Mouse (Mus musculus) kidney, embryonic 16.5 days (tissue): ENCODE results near the gene Gm28305. TPM values are rescaled to one million over a fixed set of nuclear protein-coding genes. Genes with fewer than 3 reads are reported as not detected.

Experiments
- ATAC-seq: fragments of 200-750 bp; cut with Nextera tagmentation; 2 replicates; pipeline ENCODE4 v1.8.0; 2017; ENCODE audit warnings: moderate TSS enrichment; ENCODE audit not compliant: low FRiP score, low TSS enrichment
- H3K27ac ChIP-seq: fragments of 300-500 bp; sonication (generic); 2 replicates; pipeline ENCODE4 v1.5.1; 2014; ENCODE audit warnings: low read length
- H3K27me3 ChIP-seq: fragments of 300-500 bp; sonication (generic); 2 replicates; pipeline ENCODE4 v1.6.1; 2014; ENCODE audit warnings: low read length, control low read depth, mixed read lengths; ENCODE audit not compliant: insufficient read depth
- H3K36me3 ChIP-seq: fragments of 300-500 bp; sonication (generic); 2 replicates; pipeline ENCODE4 v1.6.1; 2014; ENCODE audit warnings: low read length, control low read depth, mixed read lengths; ENCODE audit not compliant: insufficient read depth
- H3K4me1 ChIP-seq: fragments of 300-500 bp; sonication (generic); 2 replicates; pipeline ENCODE4 v1.6.1; 2014; ENCODE audit warnings: low read length, control low read depth, mixed read lengths; ENCODE audit not compliant: insufficient read depth
- H3K4me2 ChIP-seq: fragments of 300-500 bp; sonication (generic); replicated peaks from 2 replicates; pipeline ENCODE4 v1.6.1; 2014; ENCODE audit warnings: low read depth, low read length
- H3K4me3 ChIP-seq: fragments of 300-500 bp; sonication (generic); 2 replicates; pipeline ENCODE4 v1.5.1; 2014; ENCODE audit warnings: mild to moderate bottlenecking, low read length
- H3K9ac ChIP-seq: fragments of 300-500 bp; sonication (generic); replicated peaks from 2 replicates; pipeline ENCODE4 v1.6.1; 2014; ENCODE audit warnings: low read length
- H3K9me3 ChIP-seq: fragments of 300-500 bp; sonication (generic); 2 replicates; pipeline ENCODE4 v1.6.1; 2016; ENCODE audit warnings: low read length, control low read depth
- WGBS: fragments of 180-500 bp; shearing (Covaris S2); extraction: QIAGEN DNeasy Blood & Tissue Kit; methylation state at CpG from one replicate; pipeline ENCODE4 v1.1.7; 2014; 5-methylcytosine and 5-hydroxymethylcytosine counted together
- polyA plus RNA-seq: library from polyadenylated mRNA; unstranded; fragments of >200 nt; fragmentation: Nextera tagmentation; extraction: Ambion mirVana; gene quantifications from 2 replicates; pipeline ENCODE4 v1.2.1, GENCODE M21; 2015

Gene Gm28305
- polyA plus RNA-seq, 1 experiment from 2014 or later: not detected

DNA sequence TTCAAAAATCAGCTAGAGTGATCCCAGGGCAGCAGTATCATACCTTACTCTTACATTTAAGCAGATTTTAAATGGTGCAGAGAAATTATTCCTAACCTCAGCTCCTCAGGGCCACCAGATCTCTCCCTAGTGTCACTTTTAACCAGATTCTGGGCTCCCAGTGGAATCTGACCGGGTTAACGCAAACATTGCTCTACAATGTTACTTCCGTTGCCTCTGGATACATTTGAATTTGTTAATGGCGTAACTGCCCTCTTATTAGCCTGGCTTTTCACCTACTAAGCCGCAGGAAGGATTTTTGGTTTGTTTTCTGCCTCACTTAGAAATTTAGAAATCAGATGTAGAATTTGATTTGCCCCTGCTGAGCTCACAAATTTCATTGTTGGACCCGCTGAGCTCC is 5.7 kb upstream of the Gm28305 start:
- H3K9me3 ChIP-seq: no peaks in the 10 kb centered on the region
- H3K4me3 ChIP-seq: no peak overlapping the region
- no peaks in the 10 kb centered on the region for H3K4me1 ChIP-seq
- WGBS: 83% methylated on average over 6 of the region's 6 CpGs
- H3K27me3 ChIP-seq: no peaks in the 10 kb centered on the region
- peaks cover 24% of the 10 kb centered on the region for H3K36me3 ChIP-seq
- no peak for ATAC-seq
- H3K4me2 ChIP-seq: no peak overlapping the region
- no peak overlapping the region for H3K27ac ChIP-seq
- H3K9ac ChIP-seq: no peak overlapping the region

DNA sequence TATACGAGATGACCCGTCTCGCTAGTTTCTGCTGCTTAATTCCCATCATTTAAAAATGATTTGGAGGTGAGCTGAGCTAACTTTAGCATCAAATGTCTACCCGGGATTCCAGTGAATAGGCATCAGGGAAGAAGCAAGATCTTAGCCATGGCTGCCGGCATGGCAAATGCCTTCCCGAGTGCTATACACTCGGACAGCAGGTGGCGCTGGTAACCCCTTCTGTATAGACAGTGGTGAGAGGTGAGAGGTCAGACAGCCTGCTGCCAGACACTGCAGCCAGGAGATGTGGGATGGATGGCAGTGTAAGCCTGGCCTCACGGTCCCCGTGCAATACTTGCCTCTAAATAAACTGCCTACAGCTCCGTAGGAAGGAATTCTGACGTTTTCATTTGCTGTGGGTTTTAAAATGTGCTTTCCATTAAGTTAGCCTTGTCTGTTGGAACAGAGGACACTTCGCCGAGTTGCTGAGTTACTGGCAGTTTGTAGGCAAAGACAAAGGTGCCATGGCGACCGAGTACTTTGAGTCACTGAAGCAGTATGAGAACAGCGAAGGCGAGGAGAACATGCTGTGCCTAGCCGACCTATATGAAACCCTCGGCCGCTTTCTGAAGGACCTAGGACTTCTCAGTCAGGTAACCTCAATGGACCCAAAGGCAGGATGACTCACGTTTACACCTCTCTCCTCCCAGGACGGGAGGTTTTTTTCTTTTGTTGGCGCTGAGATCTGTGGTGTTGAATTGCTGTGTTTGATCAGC is 5.0 kb upstream of the Gm28305 start:
- Histone ChIP-seq H3K27ac (no peak overlapping the region), H3K4me3 (no peak overlapping the region), H3K9me3 (no peaks in the 10 kb centered on the region), H3K36me3 (peaks cover 24% of the 10 kb centered on the region), H3K4me2 (no peak overlapping the region), H3K4me1 (no peaks in the 10 kb centered on the region), H3K9ac (no peak overlapping the region), H3K27me3 (no peaks in the 10 kb centered on the region)
- 52% methylated on average over 24 of the region's 24 CpGs for WGBS
- peak; percentile 75; the same call in 1 of the 2 replicates for ATAC-seq

DNA sequence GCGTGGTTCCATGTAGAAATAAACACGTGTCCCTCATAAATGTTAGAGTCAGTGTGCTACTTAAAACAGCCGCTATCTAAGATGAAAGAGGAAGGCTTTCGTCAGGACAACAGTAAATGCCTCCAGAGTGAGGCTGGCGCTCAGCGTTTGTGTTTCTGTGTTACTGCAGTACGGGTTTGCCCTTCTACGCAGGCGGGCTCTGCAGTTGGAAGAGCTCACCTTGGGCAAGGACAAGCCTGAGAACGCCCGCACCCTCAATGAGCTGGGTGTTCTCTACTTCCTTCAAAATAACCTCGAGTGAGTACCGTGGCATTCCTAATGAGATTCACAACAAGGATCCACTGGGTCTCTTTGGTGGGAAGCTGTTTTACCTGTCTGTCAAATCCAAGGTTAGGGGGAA is 2.2 kb upstream of the Gm28305 start:
- Histone ChIP-seq H3K27ac (no peak overlapping the region), H3K4me2 (no peak overlapping the region), H3K4me3 (no peak overlapping the region), H3K9me3 (no peaks in the 10 kb centered on the region), H3K36me3 (peaks cover 23% of the 10 kb centered on the region), H3K9ac (no peak overlapping the region), H3K4me1 (no peaks in the 10 kb centered on the region), H3K27me3 (no peaks in the 10 kb centered on the region)
- no peak for ATAC-seq
- 89% methylated on average over 13 of the region's 13 CpGs for WGBS

DNA sequence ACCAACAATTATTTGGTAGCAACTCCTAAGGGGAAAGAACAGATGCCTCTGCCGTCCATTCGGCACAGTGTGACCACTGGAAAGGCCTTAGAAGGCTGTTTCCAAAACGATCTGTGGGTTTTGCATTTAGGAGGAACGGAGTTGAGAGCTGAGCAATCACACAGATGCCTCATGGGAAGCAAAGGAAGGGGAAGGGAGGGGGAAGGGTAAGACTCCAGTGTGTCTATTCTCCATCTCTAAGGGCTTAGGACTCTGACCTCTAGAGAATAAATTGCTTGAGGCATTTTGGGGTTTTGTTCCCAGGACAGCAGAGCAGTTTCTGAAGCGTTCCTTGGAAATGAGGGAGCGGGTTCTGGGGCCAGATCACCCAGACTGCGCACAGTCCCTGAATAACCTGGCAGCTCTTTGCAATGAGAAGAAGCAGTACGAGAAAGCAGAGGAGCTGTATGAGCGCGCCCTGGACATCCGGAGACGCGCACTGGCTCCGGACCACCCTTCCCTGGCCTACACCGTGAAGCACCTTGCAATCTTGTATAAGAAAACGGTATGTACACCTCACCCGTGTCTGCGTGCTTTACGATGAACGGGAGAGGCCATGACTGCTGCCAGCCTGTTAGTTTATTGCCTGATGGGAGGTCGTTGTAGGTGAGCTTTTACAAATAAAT is 1.3 kb upstream of the Gm28305 start:
- WGBS: 90% methylated on average over 21 of the region's 21 CpGs
- H3K4me2 ChIP-seq: no peak overlapping the region
- H3K9ac ChIP-seq: no peak overlapping the region
- ATAC-seq: no peak
- H3K4me1 ChIP-seq: no peaks in the 10 kb centered on the region
- no peaks in the 10 kb centered on the region for H3K9me3 ChIP-seq
- no peaks in the 10 kb centered on the region for H3K27me3 ChIP-seq
- no peak overlapping the region for H3K4me3 ChIP-seq
- H3K27ac ChIP-seq: no peak overlapping the region
- H3K36me3 ChIP-seq: peaks cover 23% of the 10 kb centered on the region

DNA sequence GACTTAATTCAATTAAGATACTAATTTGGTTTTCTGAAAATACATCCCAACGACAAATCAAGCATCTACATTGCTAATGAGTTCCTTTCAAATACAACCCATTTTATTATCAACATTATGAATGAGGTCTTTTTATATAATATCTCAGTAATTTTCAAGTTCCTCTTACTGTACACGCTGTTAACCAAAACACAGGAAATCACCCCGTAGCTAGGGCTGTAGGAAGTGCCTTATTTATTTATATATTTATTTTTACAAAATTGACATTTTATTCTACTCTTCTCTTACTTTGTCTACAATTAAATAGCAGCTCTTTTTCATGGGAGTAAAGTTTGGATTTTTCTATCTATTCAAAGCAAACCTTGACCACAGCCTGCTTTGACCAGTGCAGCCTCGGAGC is 720 bp upstream of the Gm28305 start:
- no peak overlapping the region for H3K4me2 ChIP-seq
- H3K4me3 ChIP-seq: no peak overlapping the region
- H3K27me3 ChIP-seq: no peaks in the 10 kb centered on the region
- no peak for ATAC-seq
- H3K36me3 ChIP-seq: peaks cover 23% of the 10 kb centered on the region
- H3K9ac ChIP-seq: no peak overlapping the region
- no peaks in the 10 kb centered on the region for H3K4me1 ChIP-seq
- no peaks in the 10 kb centered on the region for H3K9me3 ChIP-seq
- 78% methylated on average over 4 of the region's 4 CpGs for WGBS
- H3K27ac ChIP-seq: no peak overlapping the region

DNA sequence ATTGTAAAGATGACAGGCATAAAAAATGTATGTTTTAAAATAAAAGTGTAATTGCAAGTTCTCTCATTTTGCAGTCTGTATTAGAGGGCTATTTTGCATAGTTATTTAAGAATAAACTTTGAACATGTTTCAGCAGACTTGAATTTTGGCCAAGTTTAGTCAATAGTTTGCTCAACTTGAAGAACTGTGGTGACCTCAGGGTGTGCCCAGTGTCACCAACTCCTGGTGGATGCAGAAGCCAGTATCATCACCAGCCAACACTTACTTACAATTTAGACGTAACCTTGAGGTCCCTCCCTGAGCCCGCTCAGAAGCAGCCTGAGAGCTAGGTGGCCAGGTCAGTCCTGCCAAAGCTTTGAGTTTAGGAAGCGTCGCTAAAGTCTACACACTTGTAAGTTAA is 3.2 kb downstream of the Gm28305 start:
- Histone ChIP-seq H3K27me3 (no peaks in the 10 kb centered on the region), H3K9me3 (no peaks in the 10 kb centered on the region), H3K9ac (no peak overlapping the region), H3K4me2 (no peak overlapping the region), H3K4me3 (no peak overlapping the region), H3K27ac (no peak overlapping the region), H3K4me1 (no peaks in the 10 kb centered on the region), H3K36me3 (peaks cover 19% of the 10 kb centered on the region)
- no peak for ATAC-seq
- 86% methylated on average over 4 of the region's 4 CpGs for WGBS

DNA sequence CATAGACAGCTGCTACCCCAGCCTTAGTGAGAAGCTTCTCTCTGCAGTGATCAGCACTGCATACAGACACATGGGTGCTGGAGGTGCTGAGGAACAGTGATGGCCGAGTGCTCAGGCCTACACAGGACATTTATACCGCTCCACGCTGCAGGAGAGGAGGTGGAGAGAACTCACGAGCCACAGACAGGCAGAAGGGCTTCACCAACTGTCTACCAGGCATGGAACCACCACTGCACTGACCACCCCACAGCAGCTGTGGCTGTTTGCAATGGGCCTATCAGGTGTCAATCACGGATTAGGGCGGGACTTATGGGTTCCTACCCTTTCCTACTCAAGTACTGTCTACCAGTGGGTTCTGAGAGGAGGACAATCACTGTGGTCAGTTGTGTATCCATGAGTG is 10.6 kb downstream of the Gm28305 start:
- H3K36me3 ChIP-seq: peaks cover 70% of the 10 kb centered on the region
- H3K27me3 ChIP-seq: no peaks in the 10 kb centered on the region
- H3K4me2 ChIP-seq: no peak overlapping the region
- WGBS: 93% methylated on average over 6 of the region's 6 CpGs
- no peak overlapping the region for H3K27ac ChIP-seq
- no peak overlapping the region for H3K9ac ChIP-seq
- no peak overlapping the region for H3K4me3 ChIP-seq
- no peak for ATAC-seq
- no peaks in the 10 kb centered on the region for H3K9me3 ChIP-seq
- H3K4me1 ChIP-seq: no peaks in the 10 kb centered on the region

DNA sequence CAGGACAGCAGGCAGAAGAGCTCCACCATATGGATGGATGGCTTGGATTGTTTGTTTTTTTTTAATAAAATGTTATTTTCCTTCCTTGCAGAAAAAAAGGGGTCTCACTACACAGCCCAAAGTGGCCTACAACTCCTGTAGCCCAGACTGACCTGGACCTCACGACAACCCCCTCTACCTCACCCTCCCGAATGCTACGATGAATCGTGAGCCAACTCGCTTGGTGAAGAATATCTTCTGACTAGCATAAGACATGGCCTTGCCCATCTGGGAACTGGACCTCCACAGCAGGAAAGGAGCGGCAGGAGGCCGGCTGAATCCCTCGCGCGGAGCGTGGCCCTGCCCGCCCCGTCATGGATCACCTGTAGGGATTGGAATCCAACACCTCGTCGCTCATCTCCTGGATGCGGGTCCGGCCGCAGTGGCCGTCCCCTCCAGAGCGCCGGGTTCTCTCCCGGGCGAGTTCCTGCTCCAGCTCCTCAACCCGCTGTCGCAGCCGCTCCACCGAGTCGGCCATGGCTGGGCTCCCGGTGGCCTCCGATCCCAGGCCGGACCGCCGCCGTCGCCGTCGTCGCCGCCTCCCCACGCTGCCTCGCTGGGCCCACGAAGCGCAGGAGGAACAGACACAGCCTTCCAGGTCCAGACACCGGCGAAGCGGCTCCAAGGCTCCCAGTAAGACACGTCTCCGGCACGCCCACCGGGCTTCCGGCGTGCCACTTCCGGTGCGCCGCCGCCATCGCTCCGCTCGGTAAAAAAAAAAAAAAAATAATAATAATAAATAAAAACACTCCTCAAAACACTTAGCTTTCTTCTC is 22.2 kb downstream of the Gm28305 start, which contains the start of gene Uba5:
Gene Uba5 (minus strand): TSS at position 705 of the 814 bp plus-strand sequence.
- Histone ChIP-seq H3K27ac (peak within 1 kb of the TSS; percentile 77), H3K27me3 (no peaks in the 10 kb centered on the region), H3K9ac (peak within 1 kb of the TSS; percentile 86), H3K4me1 (peaks cover 16% of the 10 kb centered on the region), H3K4me2 (peak within 1 kb of the TSS; percentile 97), H3K9me3 (no peaks in the 10 kb centered on the region), H3K36me3 (peaks cover 20% of the 10 kb centered on the region; the same call in 1 of the 2 replicates), H3K4me3 (peak within 1 kb of the TSS; percentile 69)
- ATAC-seq: peak; percentile 86
- WGBS: under 1% methylated on average over 59 of the region's 59 CpGs

DNA sequence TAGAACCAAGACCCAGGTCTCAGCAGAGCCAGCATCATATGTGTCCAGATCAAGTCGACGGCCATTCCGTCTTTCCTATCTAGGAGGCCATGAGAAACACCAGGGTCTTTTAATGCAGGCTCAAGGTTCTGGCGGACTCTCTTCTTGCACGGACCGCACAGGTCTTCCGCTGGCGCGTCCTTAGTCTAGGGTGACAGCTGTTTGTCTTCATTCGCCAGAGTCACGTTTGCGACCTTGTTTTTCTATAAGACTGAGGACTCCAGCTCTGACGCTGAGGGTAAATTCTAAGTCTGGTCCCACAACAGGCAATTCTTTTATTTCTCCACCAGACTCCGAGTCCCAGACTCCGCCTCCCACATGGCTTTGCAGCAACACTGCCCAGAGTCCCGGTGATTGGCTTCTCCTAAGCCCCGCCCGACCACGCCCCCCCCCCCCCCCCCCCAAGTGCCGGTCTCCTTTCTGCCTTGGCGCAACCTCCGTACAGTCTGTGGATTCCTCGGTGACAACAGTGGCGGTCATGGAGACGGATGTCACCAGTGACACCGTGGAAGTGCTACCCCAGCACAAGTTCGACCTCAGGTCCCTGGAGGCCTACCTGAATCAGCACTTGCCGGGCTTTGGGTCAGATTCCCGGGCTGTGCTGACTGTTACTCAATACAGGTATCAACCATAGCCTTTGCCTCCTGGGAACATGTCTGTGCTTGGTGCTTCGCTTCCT is 22.9 kb downstream of the Gm28305 start, which contains the start of gene Acad11:
Gene Acad11 (plus strand): TSS at position 134 of the 718 bp plus-strand sequence.
- WGBS: under 1% methylated on average over 26 of the region's 30 CpGs

More for the DNA sequence above, 22.9 kb downstream of the Gm28305 start, which contains the start of gene Acad11:
- Histone ChIP-seq H3K36me3 (peaks cover 13% of the 10 kb centered on the region; the same call in 1 of the 2 replicates), H3K4me1 (peaks cover 16% of the 10 kb centered on the region), H3K27ac (peak within 1 kb of the TSS; percentile 77), H3K4me2 (peak within 1 kb of the TSS; percentile 97), H3K4me3 (peak within 1 kb of the TSS; percentile 69), H3K9ac (peak within 1 kb of the TSS; percentile 86), H3K9me3 (no peaks in the 10 kb centered on the region), H3K27me3 (no peaks in the 10 kb centered on the region)
- ATAC-seq: peak; percentile 98
